Mouse (Mus musculus): Measurements from ENCODE around the gene Ngrn.

DNA sequence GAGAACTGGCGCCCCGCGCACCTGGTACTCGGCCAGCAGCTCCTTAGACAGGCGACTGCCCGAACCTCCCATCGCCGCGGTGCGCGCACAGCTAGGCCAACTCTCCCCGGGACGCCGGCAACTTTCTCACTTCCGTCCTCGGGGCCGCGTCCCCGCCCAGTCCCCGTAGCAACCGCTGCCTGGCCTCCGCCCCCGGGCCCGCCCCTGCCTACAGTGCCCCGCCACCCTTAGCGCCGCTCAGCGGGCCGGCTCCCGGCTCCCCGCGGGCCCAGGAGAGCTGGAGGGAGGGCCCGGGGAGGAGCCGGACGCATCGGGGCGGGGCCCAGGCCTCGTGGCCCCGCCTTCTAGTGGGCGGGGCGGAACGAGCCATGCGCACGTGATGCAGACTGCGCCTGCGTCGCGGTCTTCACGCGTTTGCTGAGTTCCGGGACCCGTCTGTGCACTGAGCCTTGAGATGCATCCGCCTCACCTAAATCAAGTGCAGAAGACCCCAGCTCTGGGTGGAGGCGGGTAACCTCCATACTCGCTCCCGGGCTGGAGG is 28.5 kb upstream of the Ngrn start, which contains the start of the genes Cib1 and Gdpgp1:
- no peak for TF ChIP-seq CTCF (IDR thresholded peaks at IDR 0.05; ENCODE audit: low read depth, low read length)
- TF ChIP-seq POLR2A (IDR thresholded peaks at IDR 0.05; ENCODE audit: extremely low read depth, insufficient read depth, low read length): peak; percentile 58; the same call in 1 of the 2 replicates

All from liver, adult 2 months (tissue).